Mouse (Mus musculus): ENCODE measurements around the gene Lsm5.

- no peak for TF ChIP-seq GATA1 (IDR thresholded peaks at IDR 0.05; ENCODE audit: low read length)
- no peak for TF ChIP-seq TAL1 (IDR thresholded peaks at IDR 0.05; ENCODE audit: low read length)
These were observed 9.7 kb upstream of the Lsm5 start for GRCm38 (mm10) chr6:56714186-56714573.
